Mouse (Mus musculus) hindbrain, embryonic 11.5 days (tissue): ENCODE data around the gene Nos1ap. TPM values are rescaled to one million over a fixed set of nuclear protein-coding genes. Genes with fewer than 3 reads are reported as not detected.

Source experiments
- ATAC-seq: fragments of 200-750 bp; cut with Nextera tagmentation; 2 replicates; pipeline ENCODE4 v1.8.0; 2017; ENCODE audit warnings: mild to moderate bottlenecking, moderate TSS enrichment, moderate library complexity; ENCODE audit not compliant: low FRiP score
- DNase-seq: peaks from one replicate; pipeline ENCODE4 v3.0.0-alpha.2; 2015; ENCODE audit warnings: low spot score
- H3K27ac ChIP-seq: fragments of 300-500 bp; sonication (generic); 2 replicates; pipeline ENCODE4 v1.5.1; 2014; ENCODE audit warnings: mild to moderate bottlenecking, low read depth, low read length
- H3K27me3 ChIP-seq: fragments of 300-500 bp; sonication (generic); 2 replicates; pipeline ENCODE4 v1.6.1; 2014; ENCODE audit warnings: mild to moderate bottlenecking, low read length, moderate library complexity, mixed read lengths; ENCODE audit not compliant: control insufficient read depth, insufficient read depth
- H3K36me3 ChIP-seq: fragments of 300-500 bp; sonication (generic); 2 replicates; pipeline ENCODE4 v1.6.1; 2014; ENCODE audit warnings: mild to moderate bottlenecking, low read length, moderate library complexity, mixed read lengths; ENCODE audit not compliant: control insufficient read depth, insufficient read depth
- H3K4me1 ChIP-seq: fragments of 300-500 bp; sonication (generic); replicated peaks from 2 replicates; pipeline ENCODE4 v1.6.1; 2014; ENCODE audit warnings: low read length, mixed read lengths; ENCODE audit not compliant: control insufficient read depth, insufficient read depth
- H3K4me2 ChIP-seq: fragments of 300-500 bp; sonication (generic); replicated peaks from 2 replicates; pipeline ENCODE4 v1.6.1; 2014; ENCODE audit warnings: mild to moderate bottlenecking, low read depth, low read length
- H3K4me3 ChIP-seq: fragments of 300-500 bp; sonication (generic); 2 replicates; pipeline ENCODE4 v1.5.1; 2014; ENCODE audit warnings: low read depth, low read length
- H3K9ac ChIP-seq: fragments of 300-500 bp; sonication (generic); 2 replicates; pipeline ENCODE4 v1.6.1; 2014; ENCODE audit warnings: low read depth, low read length
- H3K9me3 ChIP-seq: fragments of 300-500 bp; sonication (generic); 2 replicates; pipeline ENCODE4 v1.6.1; 2016; ENCODE audit warnings: low read length; ENCODE audit not compliant: control insufficient read depth
- WGBS: fragments of 180-500 bp; shearing (Covaris S2); extraction: QIAGEN DNeasy Blood & Tissue Kit; methylation state at CpG from one replicate; pipeline ENCODE4 v1.1.7; 2014; 5-methylcytosine and 5-hydroxymethylcytosine counted together
- polyA plus RNA-seq: library from polyadenylated mRNA; unstranded; fragments of >200 nt; fragmentation: Nextera tagmentation; extraction: Ambion mirVana; gene quantifications from 2 replicates; pipeline ENCODE4 v1.2.1, GENCODE M21; 2014

Nos1ap gene
- polyA plus RNA-seq, 1 experiment from 2014 or later, result 9.7 TPM

DNA sequence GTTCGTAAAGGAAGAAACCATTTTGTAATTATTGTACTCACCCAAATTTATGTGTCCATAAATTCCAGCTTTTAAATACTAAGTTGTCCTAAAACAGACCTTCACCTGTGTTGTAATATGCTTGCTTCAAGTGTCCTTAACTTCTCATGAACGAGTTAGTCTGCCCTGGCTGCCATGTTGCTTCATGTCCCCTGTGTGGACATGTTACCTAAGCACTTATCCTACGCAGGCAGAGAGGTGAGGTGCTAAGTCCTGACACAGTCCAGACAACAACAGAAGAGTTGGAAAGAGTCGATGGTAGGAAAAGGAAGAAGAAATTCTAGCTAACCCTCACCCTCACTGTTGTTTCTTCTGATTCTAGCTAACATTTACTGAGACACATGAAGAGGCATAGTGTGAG, 43.4 kb downstream of the Nos1ap start:
- ATAC-seq (no peak), DNase-seq (no peak)
- H3K4me1 ChIP-seq, result no peaks in the 10 kb centered on the region
- H3K27me3 ChIP-seq, result no peaks in the 10 kb centered on the region
- H3K36me3 ChIP-seq, result no peaks in the 10 kb centered on the region
- no peak overlapping the region for H3K27ac ChIP-seq
- no peaks in the 10 kb centered on the region for H3K9me3 ChIP-seq
- 94% methylated on average over 4 of the region's 4 CpGs for WGBS
- no peak overlapping the region for H3K4me2 ChIP-seq
- H3K4me3 ChIP-seq, result no peak overlapping the region
- H3K9ac ChIP-seq, result no peak overlapping the region

DNA sequence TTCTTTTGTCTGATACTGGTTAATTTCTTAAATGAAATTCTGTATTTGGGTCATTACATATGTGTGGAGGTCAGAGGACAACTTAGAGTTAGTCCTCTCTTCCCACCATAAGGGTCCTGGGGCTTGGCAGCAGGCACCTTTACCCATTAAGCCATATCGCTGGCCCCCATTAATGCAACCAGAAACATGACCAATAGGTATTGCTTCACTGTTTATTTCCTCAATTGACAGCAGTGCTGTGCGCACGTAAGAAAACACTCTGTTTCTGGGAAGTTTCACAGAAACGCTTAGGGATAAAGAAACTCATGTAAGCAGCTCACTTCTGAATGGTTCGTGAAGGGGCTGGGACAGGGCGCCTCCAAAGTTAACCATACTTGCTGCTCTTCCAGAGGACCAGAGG, 44.4 kb downstream of the Nos1ap start:
- Histone ChIP-seq H3K36me3 (no peaks in the 10 kb centered on the region), H3K4me2 (no peak overlapping the region), H3K4me3 (no peak overlapping the region), H3K27me3 (no peaks in the 10 kb centered on the region), H3K9me3 (no peaks in the 10 kb centered on the region), H3K27ac (no peak overlapping the region), H3K4me1 (no peaks in the 10 kb centered on the region), H3K9ac (no peak overlapping the region)
- ATAC-seq (no peak), DNase-seq (no peak)
- 88% methylated on average over 6 of the region's 6 CpGs for WGBS

- 98% methylated on average over 3 of the region's 3 CpGs for WGBS
- no peak overlapping the region for H3K4me2 ChIP-seq
Measured at GRCm38 (mm10) chr1:170539507-170539906, 50.2 kb downstream of the Nos1ap start.

DNA sequence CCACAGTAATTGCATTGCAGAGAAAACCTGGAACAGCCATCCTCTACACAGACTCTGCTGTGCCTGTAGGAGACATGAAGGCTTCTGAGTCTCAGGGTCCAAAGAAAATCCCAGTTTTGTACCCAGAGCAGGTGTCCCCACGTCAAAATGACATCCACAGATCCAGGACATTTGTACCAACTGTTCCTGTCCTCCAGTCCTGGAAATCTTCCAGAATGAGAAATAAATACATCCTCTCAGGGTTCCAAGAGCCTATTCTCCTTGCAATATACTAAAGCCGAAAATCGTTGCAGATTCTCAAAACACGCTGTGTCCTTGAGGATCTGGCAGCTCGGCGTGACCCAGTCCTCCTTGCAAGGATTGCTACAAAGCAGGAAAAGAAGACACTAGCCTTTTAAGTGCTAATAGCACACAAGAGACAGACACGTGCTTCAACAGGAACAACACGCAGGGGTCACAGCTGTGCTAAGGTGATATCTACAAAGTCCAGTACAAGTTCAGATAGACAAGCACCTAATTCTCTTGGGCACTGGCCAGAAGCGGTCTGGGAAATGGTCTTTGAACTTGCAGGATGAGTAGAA, 51.1 kb downstream of the Nos1ap start:
- Histone ChIP-seq H3K36me3 (no peaks in the 10 kb centered on the region), H3K27me3 (no peaks in the 10 kb centered on the region), H3K9me3 (no peaks in the 10 kb centered on the region), H3K4me2 (no peak overlapping the region), H3K9ac (no peak overlapping the region), H3K27ac (no peak overlapping the region), H3K4me3 (no peak overlapping the region), H3K4me1 (no peaks in the 10 kb centered on the region)
- no peak for ATAC-seq
- 88% methylated on average over 9 of the region's 9 CpGs for WGBS
- DNase-seq, result no peak

More at GRCm38 (mm10) chr1:170539507-170539906, 50.2 kb downstream of the Nos1ap start:
- no peak overlapping the region for H3K4me3 ChIP-seq
- no peaks in the 10 kb centered on the region for H3K27me3 ChIP-seq
- no peaks in the 10 kb centered on the region for H3K36me3 ChIP-seq
- DNase-seq, result no peak
- H3K9ac ChIP-seq, result no peak overlapping the region
- ATAC-seq, result no peak
- H3K9me3 ChIP-seq, result no peaks in the 10 kb centered on the region
- no peaks in the 10 kb centered on the region for H3K4me1 ChIP-seq
- H3K27ac ChIP-seq, result no peak overlapping the region

- no peaks in the 10 kb centered on the region for H3K4me1 ChIP-seq
- no peak overlapping the region for H3K4me3 ChIP-seq
- DNase-seq (no peak), ATAC-seq (no peak)
- H3K36me3 ChIP-seq, result no peaks in the 10 kb centered on the region
- H3K27ac ChIP-seq, result no peak overlapping the region
- H3K4me2 ChIP-seq, result no peak overlapping the region
- H3K9ac ChIP-seq, result no peak overlapping the region
- H3K9me3 ChIP-seq, result no peaks in the 10 kb centered on the region
- 90% methylated on average over 3 of the region's 3 CpGs for WGBS
- H3K27me3 ChIP-seq, result no peaks in the 10 kb centered on the region
Measured at GRCm38 (mm10) chr1:170536344-170536743, 53.3 kb downstream of the Nos1ap start.

GRCm38 (mm10) chr1:170535221-170535620, 54.4 kb downstream of the Nos1ap start:
- H3K4me2 ChIP-seq, result no peak overlapping the region
- no peak overlapping the region for H3K9ac ChIP-seq
- no peaks in the 10 kb centered on the region for H3K4me1 ChIP-seq
- H3K27ac ChIP-seq, result no peak overlapping the region
- H3K9me3 ChIP-seq, result no peaks in the 10 kb centered on the region
- 86% methylated on average over 2 of the region's 2 CpGs for WGBS
- DNase-seq (no peak), ATAC-seq (no peak)
- H3K27me3 ChIP-seq, result no peaks in the 10 kb centered on the region
- no peaks in the 10 kb centered on the region for H3K36me3 ChIP-seq
- H3K4me3 ChIP-seq, result no peak overlapping the region

DNA sequence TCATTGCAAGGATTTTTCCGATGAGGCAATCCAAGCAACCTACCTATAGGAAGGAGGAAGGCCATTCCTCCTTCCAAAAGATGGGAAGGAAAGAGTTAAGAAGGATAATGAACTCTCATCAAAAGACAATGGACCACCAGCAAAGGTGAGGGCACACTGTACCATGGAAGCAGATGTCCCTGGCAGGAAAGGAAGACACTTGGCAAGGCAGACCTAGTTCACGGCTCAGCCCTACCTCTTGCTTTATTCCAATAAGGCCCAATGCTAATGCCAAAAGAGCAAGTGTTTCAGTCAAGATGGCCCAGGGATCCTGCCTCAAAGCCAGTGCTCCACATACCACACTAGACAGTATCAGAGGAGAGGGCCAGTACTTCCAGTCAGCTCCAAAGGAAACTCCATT, 58.4 kb downstream of the Nos1ap start:
- WGBS, result 98% methylated on average over 2 of the region's 2 CpGs
- H3K9me3 ChIP-seq, result no peaks in the 10 kb centered on the region
- H3K4me1 ChIP-seq, result no peaks in the 10 kb centered on the region
- no peak overlapping the region for H3K9ac ChIP-seq
- H3K36me3 ChIP-seq, result no peaks in the 10 kb centered on the region
- no peaks in the 10 kb centered on the region for H3K27me3 ChIP-seq
- no peak overlapping the region for H3K4me2 ChIP-seq
- no peak for DNase-seq
- H3K4me3 ChIP-seq, result no peak overlapping the region
- no peak overlapping the region for H3K27ac ChIP-seq
- no peak for ATAC-seq

- ATAC-seq (no peak), DNase-seq (no peak)
- Histone ChIP-seq H3K4me3 (no peak overlapping the region), H3K9ac (no peak overlapping the region), H3K36me3 (no peaks in the 10 kb centered on the region), H3K27ac (no peak overlapping the region), H3K27me3 (no peaks in the 10 kb centered on the region), H3K4me2 (no peak overlapping the region), H3K4me1 (no peaks in the 10 kb centered on the region), H3K9me3 (no peaks in the 10 kb centered on the region)
- WGBS, result 87% methylated on average over 4 of the region's 4 CpGs
Measured at GRCm38 (mm10) chr1:170530456-170530855, 59.2 kb downstream of the Nos1ap start.

DNA sequence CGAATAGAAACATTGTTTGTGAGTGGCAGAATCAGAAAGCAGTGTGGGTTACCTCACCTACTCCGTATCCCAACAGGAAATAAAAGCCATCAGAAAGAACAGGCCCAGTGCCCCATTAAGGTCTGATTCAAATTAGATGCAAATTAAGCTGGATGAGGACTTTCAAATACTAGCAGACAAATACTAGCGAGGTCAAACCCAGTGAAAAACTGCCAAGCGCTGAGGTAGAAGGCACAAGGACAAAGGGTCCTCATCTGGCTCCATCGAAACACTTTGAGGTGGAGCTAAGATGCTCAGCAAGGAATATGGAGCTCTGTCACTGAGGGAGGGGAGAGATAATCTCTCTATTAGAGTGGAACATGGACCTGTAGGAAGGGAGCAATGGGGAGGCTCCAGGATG, 66.8 kb downstream of the Nos1ap start:
- peaks cover 6% of the 10 kb centered on the region for H3K4me1 ChIP-seq
- DNase-seq (no peak), ATAC-seq (no peak)
- 72% methylated on average over 5 of the region's 5 CpGs for WGBS
- no peak overlapping the region for H3K4me3 ChIP-seq
- no peaks in the 10 kb centered on the region for H3K9me3 ChIP-seq
- no peak overlapping the region for H3K9ac ChIP-seq
- H3K27ac ChIP-seq, result no peak overlapping the region
- no peak overlapping the region for H3K4me2 ChIP-seq
- H3K36me3 ChIP-seq, result no peaks in the 10 kb centered on the region
- no peaks in the 10 kb centered on the region for H3K27me3 ChIP-seq
